Mouse (Mus musculus): ENCODE measurements around the gene BC037034. TPM values are rescaled to one million over a fixed set of nuclear protein-coding genes. Genes with fewer than 3 reads are reported as not detected.

Gene BC037034
- total RNA-seq (2023) = 38.4 TPM

DNA sequence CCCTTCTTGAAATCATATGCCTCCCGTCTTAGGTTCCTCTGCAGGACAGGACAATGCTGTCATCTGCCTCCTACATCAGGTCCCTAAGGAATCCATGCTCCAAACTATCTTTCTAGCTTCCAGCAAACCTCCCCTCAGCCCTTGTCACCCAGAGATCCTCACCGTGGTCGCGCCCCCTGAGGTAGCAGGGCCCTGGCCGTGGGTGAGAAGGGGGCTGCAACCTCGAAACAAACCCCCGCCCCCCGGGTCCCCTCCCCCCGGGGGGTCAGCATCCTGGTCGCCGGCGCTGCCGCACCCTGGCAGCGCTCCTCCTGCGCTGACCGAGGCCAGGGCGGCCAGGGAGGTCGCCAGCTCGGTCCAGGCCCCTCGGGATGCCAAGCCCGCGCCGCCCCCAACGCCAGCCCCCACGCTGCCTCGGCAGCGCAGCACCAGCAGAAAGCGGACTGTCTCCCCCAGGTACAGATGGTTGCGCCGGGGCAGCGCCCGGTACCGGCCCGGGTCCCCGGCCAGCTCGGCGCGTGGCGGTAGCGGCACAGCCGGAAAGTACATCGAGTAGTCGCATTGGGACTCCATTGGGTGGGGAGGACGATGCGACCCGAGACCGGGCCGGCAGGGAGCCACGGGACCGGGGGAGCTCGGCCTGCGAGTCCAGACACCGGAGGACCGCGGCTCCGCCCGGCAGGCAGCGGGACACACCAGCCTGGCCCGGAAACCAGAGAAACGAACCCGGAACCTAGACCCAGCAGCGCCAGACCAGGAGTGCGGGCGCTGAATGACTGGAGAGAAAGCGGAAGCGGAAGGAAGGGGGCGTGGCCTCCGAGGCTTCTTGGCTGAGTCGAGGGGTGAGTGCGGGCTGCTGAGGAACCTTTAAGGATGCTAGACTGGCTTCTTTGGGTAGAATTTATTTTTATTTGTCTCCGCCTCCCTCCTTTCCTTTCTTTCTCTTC, at the start of gene BC037034:
Gene BC037034, minus strand, starts transcription at position 774 of the 947 bp plus-strand sequence.

GRCm38 (mm10) chr5:138279585-138280424, 16.0 kb upstream of the BC037034 start, which contains the start of the genes Gm43720, Gpc2 and Stag3:
Gm43720 (minus strand) TSS chr5:138279958.
Gpc2 (minus strand) TSS chr5:138280005.
Stag3 (plus strand) TSS chr5:138280240.

GRCm38 (mm10) chr5:138272409-138272923, 8.6 kb upstream of the BC037034 start, which contains the start of gene Gal3st4:
Gal3st4 (minus strand) TSS chr5:138272840.

DNA sequence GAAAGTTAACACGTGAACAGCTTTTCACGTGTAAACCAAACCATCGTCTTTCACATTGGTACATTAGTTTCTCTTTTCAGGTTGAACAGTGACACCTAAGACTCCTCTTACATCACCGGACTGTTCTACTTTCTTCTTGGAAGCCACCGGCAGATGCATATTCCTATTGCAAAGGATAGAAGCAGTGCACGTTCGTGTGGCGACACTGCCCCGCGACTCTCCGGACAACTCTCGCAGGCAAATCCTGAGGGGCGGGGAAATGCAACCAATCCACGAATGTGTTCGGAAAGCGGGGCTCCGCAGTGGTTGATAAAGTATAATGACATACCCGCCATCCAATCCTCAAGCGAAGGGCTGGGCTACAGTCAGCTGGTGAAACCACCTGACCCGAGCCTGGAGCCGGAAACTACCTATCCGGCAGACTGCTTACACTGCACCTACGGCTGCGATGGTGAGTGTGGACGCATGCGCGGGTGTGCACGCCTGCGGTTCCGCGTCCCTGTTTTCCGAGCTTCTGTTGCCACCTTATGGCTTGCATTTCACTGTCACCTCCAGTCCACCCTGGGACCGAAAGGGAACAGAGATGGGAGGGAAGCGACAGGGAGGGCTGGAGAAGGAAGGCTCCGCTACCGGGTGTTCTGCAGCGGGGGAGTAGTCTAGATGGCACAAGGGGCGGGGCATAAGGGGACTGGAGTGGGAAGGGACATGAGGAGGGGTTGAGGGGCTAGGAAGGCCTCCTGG, 8.3 kb downstream of the BC037034 start, which contains the start of gene Lamtor4:
Gene Lamtor4, plus strand, starts transcription at position 130 of the 741 bp plus-strand sequence.

GRCm38 (mm10) chr5:138225700-138226099, 38.1 kb downstream of the BC037034 start, which contains the start of gene Nxpe5:
Nxpe5 (plus strand) TSS chr5:138225898.

Other genes with a start within 250 kb of the BC037034 start
- gene Smok3a, start 242.8 kb downstream of the BC037034 start, total RNA-seq (2023) = not detected
- gene Smok3b, start 242.6 kb downstream of the BC037034 start, total RNA-seq (2023) = not detected
- not detected for gene Smok3c, start 210.8 kb downstream of the BC037034 start, total RNA-seq (2023)
- gene Zkscan1, start 178.9 kb downstream of the BC037034 start, total RNA-seq (2023) = 29.9 TPM
- gene Zscan21, start 147.1 kb downstream of the BC037034 start, total RNA-seq (2023) = 14.7 TPM
- gene Zfp113, start 108.3 kb downstream of the BC037034 start, total RNA-seq (2023) = 8.2 TPM
- gene Cops6, start 103.0 kb downstream of the BC037034 start, total RNA-seq (2023) = 54.9 TPM
- 23.3 TPM for gene Ap4m1, start 92.0 kb downstream of the BC037034 start, total RNA-seq (2023)
- gene Mcm7, start 91.6 kb downstream of the BC037034 start, total RNA-seq (2023) = 83.6 TPM
- gene Taf6, start 76.6 kb downstream of the BC037034 start, total RNA-seq (2023) = 21.1 TPM
- 17.2 TPM for gene Cnpy4, start 76.5 kb downstream of the BC037034 start, total RNA-seq (2023)
- 1.0 TPM for gene Mblac1, start 69.7 kb downstream of the BC037034 start, total RNA-seq (2023)
- gene Nxpe5, start 38.1 kb downstream of the BC037034 start, total RNA-seq (2023) = 0.38 TPM
- gene Lamtor4, start 8.6 kb downstream of the BC037034 start, total RNA-seq (2023) = 20.9 TPM
- gene Gal3st4, start 8.8 kb upstream of the BC037034 start, total RNA-seq (2023) = not detected
- not detected for gene Gm43720, start 15.9 kb upstream of the BC037034 start, total RNA-seq (2023)
- gene Gpc2, start 16.0 kb upstream of the BC037034 start, total RNA-seq (2023) = 1.8 TPM
- not detected for gene Stag3, start 16.2 kb upstream of the BC037034 start, total RNA-seq (2023)
- gene Pvrig, start 77.9 kb upstream of the BC037034 start, total RNA-seq (2023) = not detected
- 17.1 TPM for gene Zfp157, start 177.4 kb upstream of the BC037034 start, total RNA-seq (2023)

Measured in CD4-positive naive resting alpha-beta T cell, adult 76 days (primary cell).